Mouse (Mus musculus) midbrain, embryonic 13.5 days (tissue): ENCODE measurements at regions not wholly inside any gene's neighbourhood (a gene's known extent, or its start where the extent isn't known, plus 50 kb on each side); places are given as distances from the start of the nearest gene placed in this dataset.

ENCODE experiments used
- ATAC-seq: fragments of 200-750 bp; cut with Nextera tagmentation; 2 replicates; pipeline ENCODE4 v1.8.0; 2017; ENCODE audit warnings: mild to moderate bottlenecking, moderate TSS enrichment, moderate library complexity
- H3K27ac ChIP-seq: fragments of 300-500 bp; sonication (generic); 2 replicates; pipeline ENCODE4 v1.5.1; 2015; ENCODE audit warnings: inconsistent platforms, mild to moderate bottlenecking, moderate library complexity
- H3K27me3 ChIP-seq: fragments of 300-500 bp; sonication (generic); 2 replicates; pipeline ENCODE4 v1.6.1; 2015; ENCODE audit warnings: mild to moderate bottlenecking, inconsistent platforms
- H3K36me3 ChIP-seq: fragments of 300-500 bp; sonication (generic); 2 replicates; pipeline ENCODE4 v1.6.1; 2015; ENCODE audit warnings: mild to moderate bottlenecking, inconsistent platforms
- H3K4me1 ChIP-seq: fragments of 300-500 bp; sonication (generic); replicated peaks from 2 replicates; pipeline ENCODE4 v1.6.1; 2015; ENCODE audit warnings: inconsistent platforms
- H3K4me2 ChIP-seq: fragments of 300-500 bp; sonication (generic); replicated peaks from 2 replicates; pipeline ENCODE4 v1.6.1; 2015; ENCODE audit warnings: moderate library complexity, mild to moderate bottlenecking, inconsistent platforms
- H3K4me3 ChIP-seq: fragments of 300-500 bp; sonication (generic); replicated peaks from 2 replicates; pipeline ENCODE4 v1.5.1; 2015; ENCODE audit warnings: mild to moderate bottlenecking, inconsistent platforms
- H3K9ac ChIP-seq: fragments of 300-500 bp; sonication (generic); replicated peaks from 2 replicates; pipeline ENCODE4 v1.6.1; 2015; ENCODE audit warnings: mild to moderate bottlenecking, inconsistent platforms
- H3K9me3 ChIP-seq: fragments of 300-500 bp; sonication (generic); 2 replicates; pipeline ENCODE4 v1.6.1; 2016; ENCODE audit warnings: mild to moderate bottlenecking, inconsistent platforms
- WGBS: fragments of 180-500 bp; shearing (Covaris S2); methylation state at CpG from one replicate; pipeline ENCODE4 v1.1.7; 2015; 5-methylcytosine and 5-hydroxymethylcytosine counted together

GRCm38 (mm10) chr2:166256193-166256592, 100.7 kb upstream of the Sulf2 start:
- Histone ChIP-seq H3K36me3 (no peaks in the 10 kb centered on the region), H3K9ac (no peak overlapping the region), H3K27me3 (peaks cover 20% of the 10 kb centered on the region), H3K4me2 (no peak overlapping the region), H3K27ac (no peak overlapping the region), H3K4me1 (peaks cover 28% of the 10 kb centered on the region), H3K9me3 (no peaks in the 10 kb centered on the region), H3K4me3 (no peak overlapping the region)
- no peak for ATAC-seq
- WGBS, result 84% methylated on average over 10 of the region's 10 CpGs

DNA sequence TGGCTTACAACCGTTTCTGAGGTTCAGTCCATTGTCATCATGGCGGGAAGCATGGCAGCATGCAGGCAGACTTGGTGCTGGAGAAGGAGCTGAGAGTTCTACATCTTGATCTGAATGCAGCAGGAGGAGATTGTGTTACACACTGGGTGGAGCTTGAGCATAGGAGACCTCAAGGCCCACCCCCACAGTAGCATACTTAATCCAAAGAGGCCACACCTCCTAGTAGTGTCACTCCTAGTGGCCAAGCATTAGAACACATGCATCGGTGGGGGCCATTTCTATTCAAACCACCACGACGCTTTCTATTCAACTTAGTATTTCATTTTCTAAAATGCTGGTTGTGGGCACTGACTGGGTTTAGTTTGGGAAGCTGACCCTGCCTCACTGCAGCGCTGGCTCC, 99.1 kb upstream of the Sulf2 start:
- no peaks in the 10 kb centered on the region for H3K36me3 ChIP-seq
- WGBS, result 76% methylated on average over 6 of the region's 6 CpGs
- H3K4me1 ChIP-seq, result peaks cover 30% of the 10 kb centered on the region
- no peak overlapping the region for H3K4me3 ChIP-seq
- H3K4me2 ChIP-seq, result no peak overlapping the region
- ATAC-seq, result 0 out of 2 replicates have a peak, but pooled peaks have one; percentile 37
- no peak overlapping the region for H3K27ac ChIP-seq
- no peak overlapping the region for H3K9ac ChIP-seq
- H3K27me3 ChIP-seq, result peaks cover 10% of the 10 kb centered on the region
- no peaks in the 10 kb centered on the region for H3K9me3 ChIP-seq

DNA sequence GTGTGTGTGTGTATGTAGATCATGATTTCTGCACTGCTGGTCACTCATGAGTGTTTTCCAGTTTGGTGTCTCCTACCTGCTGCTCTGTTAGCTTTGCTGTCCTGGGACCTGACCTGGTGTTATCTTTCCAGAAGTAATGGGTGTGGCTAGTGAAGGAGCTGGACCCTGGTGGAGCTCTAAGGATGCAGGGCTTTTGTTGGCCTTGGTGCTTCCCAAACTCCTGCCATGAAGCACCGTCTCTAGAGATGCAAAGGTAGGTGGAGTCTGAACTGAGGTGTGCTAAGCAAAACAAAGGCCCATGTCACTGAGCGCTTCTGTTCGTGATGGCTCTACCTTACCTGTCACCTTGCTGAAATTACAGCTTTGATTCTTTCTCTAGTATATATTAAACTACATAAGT, 96.6 kb upstream of the Sulf2 start:
- Histone ChIP-seq H3K36me3 (no peaks in the 10 kb centered on the region), H3K4me2 (no peak overlapping the region), H3K9ac (no peak overlapping the region), H3K4me3 (no peak overlapping the region), H3K9me3 (no peaks in the 10 kb centered on the region), H3K4me1 (peaks cover 18% of the 10 kb centered on the region), H3K27ac (no peak overlapping the region), H3K27me3 (peaks cover 7% of the 10 kb centered on the region; the same call in 1 of the 2 replicates)
- WGBS, result 95% methylated on average over 3 of the region's 3 CpGs
- ATAC-seq, result no peak

GRCm38 (mm10) chr2:166251421-166251820, 96.0 kb upstream of the Sulf2 start:
- Histone ChIP-seq H3K27ac (no peak overlapping the region), H3K9ac (no peak overlapping the region), H3K9me3 (no peaks in the 10 kb centered on the region), H3K36me3 (no peaks in the 10 kb centered on the region), H3K27me3 (peaks cover 7% of the 10 kb centered on the region; the same call in 1 of the 2 replicates), H3K4me2 (no peak overlapping the region), H3K4me1 (peaks cover 25% of the 10 kb centered on the region), H3K4me3 (no peak overlapping the region)
- 80% methylated on average over 5 of the region's 5 CpGs for WGBS
- no peak for ATAC-seq

- WGBS, result 86% methylated on average over 10 of the region's 10 CpGs
- H3K4me2 ChIP-seq, result no peak overlapping the region
- no peaks in the 10 kb centered on the region for H3K9me3 ChIP-seq
- no peak for ATAC-seq
- no peak overlapping the region for H3K4me3 ChIP-seq
- H3K27me3 ChIP-seq, result peaks cover under 1% of the 10 kb centered on the region; the same call in 1 of the 2 replicates
- peaks cover 18% of the 10 kb centered on the region for H3K4me1 ChIP-seq
- H3K36me3 ChIP-seq, result no peaks in the 10 kb centered on the region
- no peak overlapping the region for H3K27ac ChIP-seq
- H3K9ac ChIP-seq, result no peak overlapping the region
These were observed 95.1 kb upstream of the Sulf2 start for GRCm38 (mm10) chr2:166250571-166250970.

DNA sequence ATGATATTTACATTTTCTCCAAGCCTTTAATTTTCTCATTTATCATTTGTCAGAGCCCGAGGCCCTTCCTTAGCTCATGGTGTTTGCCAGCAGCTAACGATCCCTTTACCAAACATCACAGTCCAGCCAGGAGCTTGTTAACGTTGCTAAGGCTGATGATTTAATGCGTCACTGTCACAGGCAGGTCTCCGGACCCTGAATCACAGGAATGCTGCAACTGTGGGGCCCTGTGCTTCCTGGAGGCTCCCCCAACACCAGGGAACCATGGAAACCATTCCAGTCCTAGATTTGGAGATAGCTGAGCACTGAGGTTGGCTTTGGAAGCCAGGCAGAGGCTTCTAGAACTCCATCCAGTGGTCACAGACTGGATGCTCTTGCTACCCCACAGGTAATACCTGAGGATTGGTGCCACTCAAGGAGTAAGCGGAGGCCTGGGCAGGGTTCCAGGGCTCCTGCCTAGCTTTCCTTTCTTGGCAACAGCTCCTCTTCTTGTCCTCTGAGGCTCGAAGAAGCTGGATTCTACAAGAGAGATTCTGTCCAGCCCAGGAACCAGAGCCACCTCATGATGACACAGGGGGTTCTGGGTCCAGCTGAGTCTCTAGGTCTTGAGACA, 94.0 kb upstream of the Sulf2 start:
- Histone ChIP-seq H3K36me3 (no peaks in the 10 kb centered on the region), H3K4me3 (no peak overlapping the region), H3K27me3 (0 out of 2 replicates have a peak, but pooled peaks cover 3% of the 10 kb centered on the region), H3K4me2 (no peak overlapping the region), H3K9me3 (no peaks in the 10 kb centered on the region), H3K4me1 (peaks cover 13% of the 10 kb centered on the region), H3K27ac (peak overlapping the region; percentile 11; the same call in 1 of the 2 replicates), H3K9ac (no peak overlapping the region)
- WGBS, result 49% methylated on average over 7 of the region's 7 CpGs
- ATAC-seq, result no peak

DNA sequence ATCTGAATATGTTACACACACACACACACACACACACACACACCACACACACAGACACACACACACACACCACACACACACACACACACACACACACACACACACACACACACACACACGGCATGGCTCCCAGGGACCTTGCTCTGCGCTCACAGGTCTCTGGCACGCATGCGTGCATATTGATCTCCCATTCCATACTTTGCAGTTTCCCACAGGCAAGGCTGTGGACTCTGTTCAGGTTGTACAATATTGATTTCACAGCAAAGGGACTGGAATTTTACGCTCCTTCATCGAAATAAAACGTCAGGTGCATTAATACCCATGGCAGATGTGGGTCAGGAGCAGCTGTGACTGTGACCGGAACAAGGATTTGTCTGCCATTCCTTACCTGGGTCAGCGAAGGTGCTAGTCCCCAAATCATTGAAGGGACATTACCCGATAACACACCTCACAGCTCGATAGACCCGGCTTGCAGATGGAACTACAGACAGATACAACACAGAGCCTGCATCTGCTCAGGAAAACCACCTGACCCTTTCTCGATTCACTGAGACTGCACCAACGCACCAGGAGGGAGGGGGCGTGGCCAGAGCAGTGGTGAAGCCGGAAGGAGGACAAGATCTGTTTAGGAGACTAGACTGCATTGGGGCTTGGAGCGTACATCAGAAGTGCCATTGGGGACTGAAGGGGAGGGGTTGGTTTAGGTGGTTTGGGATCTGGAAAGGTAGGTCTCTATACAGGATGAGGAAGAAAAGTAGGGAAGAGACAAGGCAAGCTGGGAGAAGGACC, 91.1 kb upstream of the Sulf2 start:
- ATAC-seq, result no peak

DNA sequence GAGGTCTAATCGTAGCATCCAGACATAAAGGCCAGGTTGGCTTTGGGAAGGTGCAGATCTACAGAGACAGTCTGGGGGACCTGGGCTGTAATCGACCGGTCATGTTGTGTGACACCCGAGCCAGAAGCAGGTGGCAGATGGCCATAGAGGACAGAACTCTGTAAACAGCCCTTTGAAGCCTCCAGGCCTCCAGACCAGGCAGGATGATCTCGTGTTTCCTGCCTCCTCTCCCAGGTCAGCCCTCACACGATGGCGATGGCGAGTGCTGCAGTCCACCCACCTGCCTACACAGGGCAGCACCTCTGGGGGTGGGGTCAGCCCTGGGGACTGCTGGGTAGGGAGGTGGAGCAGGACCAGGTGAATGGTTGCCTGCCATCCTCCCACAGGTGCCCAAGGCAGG, 89.8 kb upstream of the Sulf2 start:
- peaks cover 7% of the 10 kb centered on the region for H3K9me3 ChIP-seq
- H3K4me1 ChIP-seq, result peaks cover 13% of the 10 kb centered on the region
- H3K4me2 ChIP-seq, result no peak overlapping the region
- H3K4me3 ChIP-seq, result no peak overlapping the region
- 0 out of 2 replicates have a peak overlapping the region, but pooled peaks have one; percentile 19 for H3K9ac ChIP-seq
- 0 out of 2 replicates have a peak, but pooled peaks cover 3% of the 10 kb centered on the region for H3K27me3 ChIP-seq
- no peaks in the 10 kb centered on the region for H3K36me3 ChIP-seq
- no peak overlapping the region for H3K27ac ChIP-seq
- ATAC-seq, result no peak; the same call in 1 of the 2 replicates
- WGBS, result 70% methylated on average over 8 of the region's 8 CpGs

More for the DNA sequence above, 91.1 kb upstream of the Sulf2 start:
- Histone ChIP-seq H3K4me1 (peaks cover 13% of the 10 kb centered on the region), H3K4me3 (no peak overlapping the region), H3K9me3 (no peaks in the 10 kb centered on the region), H3K36me3 (no peaks in the 10 kb centered on the region), H3K4me2 (no peak overlapping the region), H3K27ac (no peak overlapping the region; the same call in 1 of the 2 replicates), H3K27me3 (0 out of 2 replicates have a peak, but pooled peaks cover 3% of the 10 kb centered on the region), H3K9ac (no peak overlapping the region)
- 75% methylated on average over 17 of the region's 17 CpGs for WGBS

GRCm38 (mm10) chr2:166242786-166243521, 87.5 kb upstream of the Sulf2 start:
- Histone ChIP-seq H3K9ac (no peak overlapping the region), H3K4me1 (peaks cover 11% of the 10 kb centered on the region), H3K4me2 (no peak overlapping the region), H3K9me3 (peaks cover 11% of the 10 kb centered on the region), H3K27me3 (0 out of 2 replicates have a peak, but pooled peaks cover 3% of the 10 kb centered on the region), H3K36me3 (no peaks in the 10 kb centered on the region), H3K4me3 (no peak overlapping the region), H3K27ac (no peak overlapping the region)
- 76% methylated on average over 14 of the region's 14 CpGs for WGBS
- ATAC-seq, result no peak

DNA sequence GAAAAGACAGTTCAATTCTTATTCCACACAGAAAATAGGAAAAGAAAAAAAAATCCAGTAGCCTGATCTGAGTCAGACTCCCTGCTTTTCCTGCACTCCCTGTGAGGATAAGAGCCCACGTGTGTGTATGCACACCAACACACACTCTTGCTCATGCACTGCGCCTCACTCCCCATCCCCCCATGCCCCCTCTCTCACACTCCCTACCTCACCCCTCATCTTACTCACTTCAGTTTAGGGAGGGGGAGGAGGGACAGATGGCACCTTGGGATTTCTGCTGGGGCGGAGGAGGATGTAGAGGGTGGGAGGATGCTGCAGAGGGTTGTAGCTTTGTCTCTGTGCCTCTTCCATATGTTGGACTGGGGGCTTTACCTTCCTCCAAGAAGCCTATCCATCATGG, 85.8 kb upstream of the Sulf2 start:
- Histone ChIP-seq H3K4me2 (no peak overlapping the region), H3K27me3 (0 out of 2 replicates have a peak, but pooled peaks cover 3% of the 10 kb centered on the region), H3K9ac (no peak overlapping the region), H3K9me3 (peaks cover 11% of the 10 kb centered on the region), H3K36me3 (no peaks in the 10 kb centered on the region), H3K27ac (no peak overlapping the region), H3K4me3 (no peak overlapping the region), H3K4me1 (peaks cover 12% of the 10 kb centered on the region)
- 96% methylated on average over 3 of the region's 3 CpGs for WGBS
- ATAC-seq, result no peak

DNA sequence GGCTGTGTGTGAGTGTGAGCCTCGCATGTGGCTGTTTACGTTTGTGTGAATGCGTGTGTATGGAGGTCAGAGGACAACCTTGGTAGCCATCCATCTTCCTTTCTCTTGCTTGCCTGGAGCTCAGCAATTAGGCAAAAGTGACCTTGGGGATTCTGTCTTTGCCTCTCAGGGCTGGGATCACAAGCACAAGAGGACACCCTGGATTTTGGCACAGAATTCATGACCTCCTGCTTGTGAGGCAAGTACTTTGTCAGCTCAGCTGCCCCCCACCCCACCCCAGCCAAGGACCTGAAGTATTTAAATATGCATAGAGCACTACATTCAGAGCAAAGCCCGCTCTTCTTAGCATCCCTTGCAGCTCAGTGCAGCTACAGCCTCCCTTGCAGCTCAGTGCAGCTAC, 84.6 kb upstream of the Sulf2 start:
- Histone ChIP-seq H3K36me3 (no peaks in the 10 kb centered on the region), H3K9me3 (peaks cover 11% of the 10 kb centered on the region), H3K4me1 (peaks cover 12% of the 10 kb centered on the region), H3K27ac (no peak overlapping the region), H3K9ac (no peak overlapping the region), H3K4me2 (no peak overlapping the region), H3K4me3 (no peak overlapping the region), H3K27me3 (no peaks in the 10 kb centered on the region; the same call in 1 of the 2 replicates)
- WGBS, result 99% methylated on average over 4 of the region's 4 CpGs
- ATAC-seq, result no peak
